In genomic region chr1:191907431-191907810, GRCm38 (mm10) we compare ENCODE assay signal across 8 mouse cellular contexts. TPM values are rescaled to one million over a fixed set of nuclear protein-coding genes. Genes with fewer than 3 reads are reported as not detected.
DNase-seq lines count a peak whose midpoint lies in the region; ATAC-seq and TF ChIP-seq lines count a peak whose summit lies in the region.

No protein-coding gene starts in this region.

- H3K9ac ChIP-seq in heart, embryonic 13.5 days: peak overlapping the region; percentile 89
- peak overlapping the region; percentile 82 for H3K9ac ChIP-seq in kidney, postnatal 0 days (ENCODE audit: low read depth, low read length)
- H3K9ac ChIP-seq in liver, embryonic 11.5 days (ENCODE audit: low read depth, low read length): peak overlapping the region; percentile 96

- TF ChIP-seq POLR2A in myocyte (IDR thresholded peaks at IDR 0.05; ENCODE audit: insufficient read length, low read depth): peak; percentile 42

- no peaks in the 10 kb centered on the region for H3K27me3 ChIP-seq in heart, embryonic 13.5 days (replicated peaks)
- H3K27me3 ChIP-seq in kidney, postnatal 0 days (ENCODE audit: insufficient read depth, low read length): no peaks in the 10 kb centered on the region
- H3K27me3 ChIP-seq in liver, embryonic 11.5 days (replicated peaks; ENCODE audit: control insufficient read depth, insufficient read depth, low read length): no peaks in the 10 kb centered on the region
- no peaks in the 10 kb centered on the region for H3K27me3 ChIP-seq in myocyte (ENCODE audit: control insufficient read depth, insufficient read depth, insufficient read length)

- WGBS in heart, embryonic 13.5 days: under 1% methylated on average over 42 of the region's 43 CpGs
- under 1% methylated on average over 43 of the region's 43 CpGs for WGBS in kidney, postnatal 0 days
- WGBS in liver, embryonic 11.5 days: under 1% methylated on average over 43 of the region's 43 CpGs

- H3K4me3 ChIP-seq in heart, embryonic 13.5 days: peak overlapping the region; percentile 80
- H3K4me3 ChIP-seq in kidney, postnatal 0 days (replicated peaks; ENCODE audit: low read depth, low read length): peak overlapping the region; percentile 80
- peak overlapping the region; percentile 97 for H3K4me3 ChIP-seq in liver, embryonic 11.5 days (ENCODE audit: low read depth, low read length)
- peak overlapping the region; percentile 55 for H3K4me3 ChIP-seq in myocyte

- H3ac ChIP-seq in myocyte (ENCODE audit: control insufficient read depth, insufficient read length): peak overlapping the region; percentile 76

- H3K79me2 ChIP-seq in myocyte (ENCODE audit: control insufficient read depth, insufficient read depth): peaks cover 17% of the 10 kb centered on the region

- ATAC-seq in CD4-positive, CD25-positive, alpha-beta regulatory T cell, adult 4 months: peak; percentile 53
- ATAC-seq in erythroid progenitor cell, adult 5-6 weeks (replicated peaks; ENCODE audit: low FRiP score, poor library complexity, severe bottlenecking): peak; percentile 70
- peak; percentile 38; the same call in 1 of the 2 replicates for ATAC-seq in heart, embryonic 13.5 days (ENCODE audit: extremely low read depth, insufficient number of reproducible peaks, low FRiP score, low TSS enrichment)
- ATAC-seq in kidney, postnatal 0 days (replicated peaks; ENCODE audit: low FRiP score, low read depth): peak; percentile 47
- peak; percentile 48 for ATAC-seq in liver, embryonic 11.5 days (replicated peaks; ENCODE audit: low FRiP score)

- H3K4me2 ChIP-seq in heart, embryonic 13.5 days: peak overlapping the region; percentile 93
- peak overlapping the region; percentile 96 for H3K4me2 ChIP-seq in kidney, postnatal 0 days (ENCODE audit: low read length)
- peak overlapping the region; percentile 95 for H3K4me2 ChIP-seq in liver, embryonic 11.5 days
- peak overlapping the region; percentile 80 for H3K4me2 ChIP-seq in myocyte (ENCODE audit: low read depth)

- no peaks in the 10 kb centered on the region for H3K9me3 ChIP-seq in heart, embryonic 13.5 days
- H3K9me3 ChIP-seq in kidney, postnatal 0 days (replicated peaks; ENCODE audit: low read length): no peaks in the 10 kb centered on the region
- no peaks in the 10 kb centered on the region for H3K9me3 ChIP-seq in liver, embryonic 11.5 days (ENCODE audit: control insufficient read depth, low read length)

- H3K27ac ChIP-seq in heart, embryonic 13.5 days (replicated peaks): peak overlapping the region; percentile 91
- peak overlapping the region; percentile 93 for H3K27ac ChIP-seq in kidney, postnatal 0 days
- H3K27ac ChIP-seq in liver, embryonic 11.5 days (ENCODE audit: low read depth, low read length): peak overlapping the region; percentile 86

- peak; percentile 80 for TF ChIP-seq CTCF in kidney, postnatal 0 days (IDR thresholded peaks at IDR 0.05; ENCODE audit: low read depth)

- DNase-seq in c-Kit-negative CD71-positive TER-119-positive erythroid progenitor cells, embryonic 14.5 days (ENCODE audit: low read depth, low spot score): peak; percentile 77
- peak; percentile 68 for DNase-seq in kidney, postnatal 0 days (ENCODE audit: low spot score)
- DNase-seq in liver, embryonic 11.5 days (ENCODE audit: low spot score): peak; percentile 77
- DNase-seq in spleen, postnatal 4 days (ENCODE audit: low spot score in 2 of 2): peak; percentile 88 to 97

- H3K36me3 ChIP-seq in heart, embryonic 13.5 days: peaks cover 32% of the 10 kb centered on the region
- peaks cover 13% of the 10 kb centered on the region; the same call in 1 of the 2 replicates for H3K36me3 ChIP-seq in kidney, postnatal 0 days (ENCODE audit: insufficient read depth, low read length)
- H3K36me3 ChIP-seq in liver, embryonic 11.5 days (ENCODE audit: control insufficient read depth, insufficient read depth, low read length): peaks cover 13% of the 10 kb centered on the region
- peaks cover 5% of the 10 kb centered on the region for H3K36me3 ChIP-seq in myocyte (ENCODE audit: control insufficient read depth, insufficient read depth)

- peaks cover 53% of the 10 kb centered on the region for H3K4me1 ChIP-seq in heart, embryonic 13.5 days
- peaks cover 30% of the 10 kb centered on the region for H3K4me1 ChIP-seq in kidney, postnatal 0 days (replicated peaks; ENCODE audit: insufficient read depth, low read length)
- peaks cover 39% of the 10 kb centered on the region for H3K4me1 ChIP-seq in liver, embryonic 11.5 days (replicated peaks; ENCODE audit: control insufficient read depth, insufficient read depth, low read length)

TF ChIP-seq in myocyte, 11 proteins besides CTCF, POLR2A, EP300 and RAD21:
- peak in 1 of 3 experiments; percentile 64 for TF ChIP-seq MYOD1 (IDR thresholded peaks at IDR 0.05; ENCODE audit: control insufficient read depth in 1 of 3, insufficient read length in 2 of 3, low read depth in 2 of 3)
- TF ChIP-seq POLR2AphosphoS2 (IDR thresholded peaks at IDR 0.05; ENCODE audit: insufficient read length, low read depth): peak; percentile 22
- no peak for TF ChIP-seq USF1 (IDR thresholded peaks at IDR 0.05; ENCODE audit: low read depth)
- TF ChIP-seq MYOG (IDR thresholded peaks at IDR 0.05; ENCODE audit: control insufficient read depth in 1 of 3, insufficient read depth in 1 of 3, insufficient read length in 2 of 3, low read depth in 2 of 3): peak in 1 of 3 experiments; percentile 61

RNA-seq across cellular contexts. Expression of gene Slc30a1, which starts 0.9 kb away (rescaled TPM):
- 1 to 10 TPM; 1.4 to 1.8 TPM for polyA plus RNA-seq in CD4-positive, CD25-positive, alpha-beta regulatory T cell, adult 4 months (2017; shearing (Covaris generic))
- 12.6 and 16.6 TPM in 2 replicates for total RNA-seq in erythroid progenitor cell, adult 5-6 weeks (2015; ENCODE audit: low replicate concordance)
- 13.2 and 21.7 TPM in 2 replicates for total RNA-seq in erythroid progenitor cell, adult 5-6 weeks (2017; ENCODE audit: low replicate concordance)
- 1.2 and 1.8 TPM in 2 replicates for polyA plus RNA-seq in heart, embryonic 13.5 days (2015; fragmentation: Nextera tagmentation; extraction: Ambion mirVana)
- polyA plus RNA-seq in kidney, postnatal 0 days (2015; fragmentation: Nextera tagmentation; extraction: Ambion mirVana): 5.6 TPM in 2 replicates
- polyA plus RNA-seq in liver, embryonic 11.5 days (2014; fragmentation: Nextera tagmentation; extraction: Ambion mirVana): 2.6 and 3.1 TPM in 2 replicates
- polyA plus RNA-seq in myocyte (2012; fragmentation: generic; extraction: Trizol): 3.9 TPM

Comparison
In these comparisons a context has a peak if more than half of its experiments do, and no peak if none do; other contexts are left out.
1. Peak in every context shown above with its lines: DNase-seq, ATAC-seq, H3K4me3 ChIP-seq and H3K27ac ChIP-seq.